Mouse (Mus musculus) B cell, adult 2 months (primary cell): ENCODE results near the gene Mcts2.

Source experiments
- DNase-seq, 2 experiments: peaks; one replicate each; pipeline ENCODE4 v3.0.0; 2022

Mcts2 gene

DNA sequence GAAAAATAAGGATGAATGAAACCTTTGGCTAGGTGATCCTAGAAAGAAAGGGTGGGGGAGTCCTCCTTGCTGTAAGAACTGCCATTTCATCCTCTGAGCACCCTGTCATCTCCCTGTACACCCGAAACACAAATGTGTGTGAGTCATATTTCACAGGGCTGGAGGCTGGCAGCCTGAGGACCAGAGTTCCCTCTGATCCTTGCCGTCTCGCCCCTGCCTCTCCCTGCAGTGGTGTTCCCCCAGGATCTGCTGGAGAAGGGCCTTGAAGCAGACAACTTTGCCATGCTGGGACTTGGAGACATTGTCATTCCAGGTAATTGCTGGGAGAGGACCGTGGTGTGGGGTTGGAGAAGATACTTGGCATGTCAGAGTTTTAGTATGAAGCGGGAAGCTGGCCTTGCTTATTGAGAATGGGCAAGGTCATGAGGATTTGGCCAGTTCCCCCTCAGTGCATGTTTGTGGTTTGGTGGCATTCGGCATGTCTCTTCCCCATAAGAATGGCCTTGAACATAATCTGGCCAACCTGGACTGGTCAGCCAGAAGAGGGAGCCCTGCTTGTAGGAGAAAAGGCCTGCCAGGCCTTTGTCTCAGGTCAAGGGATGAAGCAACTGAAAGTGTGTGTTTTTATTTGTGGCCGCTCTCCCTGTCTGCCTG lies 4.9 kb downstream of the Mcts2 start:
- DNase-seq: no peak

DNA sequence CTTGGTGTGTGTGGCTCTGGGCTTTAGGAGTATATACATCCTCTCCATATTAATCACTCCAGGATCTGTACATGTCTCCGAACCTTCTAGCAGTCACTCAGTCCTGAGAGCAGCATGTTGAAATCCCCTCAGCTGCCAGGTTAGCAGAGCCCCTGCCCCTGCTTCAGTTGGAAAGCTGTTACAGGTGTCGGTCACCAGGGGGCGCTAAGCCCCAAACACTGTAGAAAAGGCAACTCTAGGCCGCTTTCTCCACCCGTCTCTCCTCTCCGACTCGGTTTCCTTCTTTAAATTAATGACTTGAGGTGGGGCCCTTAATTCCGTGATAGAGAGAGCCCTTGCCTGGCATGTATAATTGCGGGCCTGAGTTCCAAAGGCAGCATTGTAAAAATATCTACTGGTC lies 6.4 kb downstream of the Mcts2 start:
- peak; percentile 78 to 81 for DNase-seq

GRCm38 (mm10) chr2:152693735-152694134 lies 6.9 kb downstream of the Mcts2 start:
- no peak for DNase-seq

DNA sequence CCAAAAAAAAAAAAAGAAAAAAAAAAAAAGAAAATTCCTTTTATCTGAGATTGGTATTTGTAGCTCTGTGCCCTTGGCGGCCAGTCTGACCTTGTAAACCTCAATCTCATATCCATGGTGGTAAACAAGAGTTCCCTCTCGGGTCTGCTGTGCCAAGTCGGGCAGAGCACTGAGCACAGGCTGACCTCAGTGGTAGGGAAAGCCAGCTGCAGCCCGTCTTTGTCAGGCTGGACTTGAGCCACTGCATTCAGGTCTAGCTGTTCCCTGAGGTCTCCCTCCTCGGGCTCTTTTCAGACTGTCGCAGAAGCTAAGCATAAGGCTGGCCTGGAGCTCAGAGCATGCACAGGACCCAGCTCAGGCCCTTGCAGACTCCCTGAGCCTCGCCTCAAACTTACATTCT lies 7.9 kb downstream of the Mcts2 start:
- no peak for DNase-seq

DNA sequence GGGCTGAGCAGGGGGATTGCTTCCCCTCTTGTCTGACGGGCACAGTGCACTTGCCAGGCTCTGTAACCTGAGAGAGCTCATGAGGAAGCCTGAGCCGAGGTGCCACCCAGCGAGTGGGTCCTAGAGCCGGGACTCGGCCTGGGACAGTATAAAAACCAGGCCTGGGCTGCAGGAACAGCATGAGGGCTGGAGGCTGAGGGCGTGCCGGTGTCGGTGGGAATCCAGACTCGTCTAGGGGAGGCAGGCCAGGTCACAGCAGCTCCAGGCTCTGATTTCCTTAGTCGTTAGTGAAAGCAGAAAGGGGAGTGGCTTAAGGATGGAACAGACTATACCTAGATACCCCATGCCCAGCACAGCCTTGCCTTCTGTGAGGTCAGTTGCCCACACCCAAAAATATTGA lies 9.2 kb downstream of the Mcts2 start:
- DNase-seq: no peak

GRCm38 (mm10) chr2:152696476-152697164 lies 9.8 kb downstream of the Mcts2 start:
- DNase-seq: peak; percentile 93 to 95

GRCm38 (mm10) chr2:152700138-152700537 lies 13.3 kb downstream of the Mcts2 start:
- DNase-seq: no peak

- no peak for DNase-seq
Observed at GRCm38 (mm10) chr2:152700725-152701124, 13.9 kb downstream of the Mcts2 start.

- DNase-seq: no peak
Observed at GRCm38 (mm10) chr2:152703596-152704255, 16.9 kb downstream of the Mcts2 start.

DNA sequence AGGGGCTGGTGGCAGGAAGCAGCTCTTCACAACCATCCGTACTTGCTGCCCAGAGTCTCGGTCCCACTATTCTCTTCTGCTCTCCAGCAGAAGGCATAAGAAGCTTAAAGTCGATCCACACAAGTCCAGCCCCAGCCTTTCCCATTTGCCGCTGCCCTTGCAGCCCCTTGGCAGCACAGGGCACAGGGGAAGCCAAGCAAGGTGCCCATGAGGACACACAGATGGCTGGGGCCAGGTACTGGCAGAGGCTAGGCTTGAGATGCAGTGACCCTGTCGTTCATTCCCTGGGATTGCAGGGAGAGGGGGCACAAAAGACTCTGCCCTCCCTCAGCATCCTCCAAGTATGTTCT lies 17.4 kb downstream of the Mcts2 start:
- no peak for DNase-seq

DNA sequence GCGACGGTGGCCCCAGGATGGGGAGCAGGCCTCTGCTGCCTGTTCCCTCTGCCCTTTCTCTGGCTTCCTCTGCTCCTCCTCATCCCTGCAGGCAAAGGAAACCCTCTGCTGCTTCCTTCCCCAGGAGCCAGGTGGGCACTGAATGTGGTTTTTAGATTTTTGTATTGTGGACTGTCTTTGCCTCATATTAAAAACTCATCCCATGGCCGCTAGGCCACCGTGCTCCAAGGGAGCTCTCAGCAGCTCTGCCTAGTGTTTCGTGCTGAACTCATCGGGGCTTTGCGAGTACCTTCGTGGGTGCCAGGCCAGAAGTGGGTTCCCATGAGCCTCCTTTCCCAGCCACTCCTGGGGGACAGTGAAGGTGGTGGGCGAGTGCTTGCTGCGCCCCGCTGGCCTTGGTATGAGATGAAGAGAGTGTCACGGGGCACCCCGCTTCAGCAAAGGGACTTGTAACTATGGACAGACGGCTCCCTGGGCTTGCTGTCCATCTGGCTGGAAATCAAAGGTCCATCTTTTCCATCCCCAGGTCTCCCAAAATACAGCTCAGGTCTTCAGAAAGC lies 18.1 kb downstream of the Mcts2 start:
- no peak for DNase-seq

- no peak for DNase-seq
Observed at GRCm38 (mm10) chr2:152705993-152706571, 19.2 kb downstream of the Mcts2 start.

DNA sequence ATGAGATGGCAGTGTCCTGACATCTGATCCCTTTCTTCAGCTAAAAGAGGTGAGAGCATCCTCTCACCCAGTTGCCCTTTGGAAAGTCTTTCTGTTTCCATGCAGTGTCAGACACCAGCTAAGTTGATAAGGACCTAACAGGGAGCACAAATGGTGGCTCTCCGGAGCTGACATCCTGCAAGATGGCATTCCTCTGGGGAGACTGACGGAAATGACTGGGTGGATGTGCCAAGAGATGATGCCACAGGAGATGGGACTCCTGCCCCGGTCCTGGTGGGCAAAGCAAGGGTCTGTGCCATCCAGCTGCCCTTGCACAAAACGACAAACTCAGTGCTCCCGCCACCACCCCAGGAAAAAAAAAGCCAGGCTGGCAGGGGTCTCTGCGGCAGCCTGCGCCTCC lies 20.4 kb downstream of the Mcts2 start:
- no peak for DNase-seq

DNA sequence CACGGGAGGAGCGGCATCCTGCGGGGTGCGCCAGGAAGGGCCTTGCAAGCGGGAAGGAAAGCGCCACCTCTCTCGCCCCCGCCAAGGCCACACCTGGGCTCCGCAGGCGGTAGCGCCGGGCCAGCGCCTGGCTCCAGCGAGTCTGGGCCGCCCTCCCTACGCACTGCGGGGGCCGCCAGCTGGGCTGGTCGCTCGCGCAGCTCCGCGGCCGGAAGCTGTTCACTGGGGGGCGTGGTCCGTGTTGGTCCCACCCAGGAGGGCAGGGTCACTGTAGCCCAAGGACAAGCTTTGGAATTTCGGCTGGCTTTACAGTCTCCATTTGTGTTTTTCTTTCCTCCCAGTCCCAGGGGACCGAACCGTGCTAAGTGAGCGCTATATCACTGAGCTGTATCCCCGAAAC lies 20.8 kb downstream of the Mcts2 start:
- DNase-seq: no peak

- no peak for DNase-seq
Observed at GRCm38 (mm10) chr2:152709066-152709465, 22.2 kb downstream of the Mcts2 start.

DNA sequence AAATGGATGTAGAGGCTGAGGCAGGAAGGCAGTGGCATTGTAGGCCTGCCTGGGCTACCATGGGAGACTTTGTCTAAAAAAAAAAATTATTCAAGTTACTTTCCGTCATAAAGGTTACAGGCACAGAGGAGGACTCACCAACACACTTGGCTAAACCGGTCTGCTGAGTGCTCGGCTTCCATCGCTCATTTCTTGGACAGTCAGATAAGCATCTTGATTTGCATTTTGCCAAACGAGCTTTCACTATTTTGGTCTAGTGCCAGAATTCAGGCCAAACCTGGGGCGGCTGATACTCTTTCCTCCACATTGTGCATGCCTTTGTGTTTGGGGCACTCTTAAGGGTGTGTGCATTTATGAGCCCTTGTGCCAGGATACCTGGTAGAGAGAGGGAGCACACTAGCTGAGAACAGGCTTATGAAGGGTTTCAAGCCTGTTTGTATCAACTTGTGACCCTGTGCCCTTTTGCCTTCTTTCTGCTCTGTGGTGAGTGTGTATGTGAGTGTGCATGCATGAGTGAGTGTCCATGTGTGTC lies 29.5 kb downstream of the Mcts2 start:
- DNase-seq: no peak

- no peak for DNase-seq
Observed at GRCm38 (mm10) chr2:152717652-152718051, 30.8 kb downstream of the Mcts2 start.

DNA sequence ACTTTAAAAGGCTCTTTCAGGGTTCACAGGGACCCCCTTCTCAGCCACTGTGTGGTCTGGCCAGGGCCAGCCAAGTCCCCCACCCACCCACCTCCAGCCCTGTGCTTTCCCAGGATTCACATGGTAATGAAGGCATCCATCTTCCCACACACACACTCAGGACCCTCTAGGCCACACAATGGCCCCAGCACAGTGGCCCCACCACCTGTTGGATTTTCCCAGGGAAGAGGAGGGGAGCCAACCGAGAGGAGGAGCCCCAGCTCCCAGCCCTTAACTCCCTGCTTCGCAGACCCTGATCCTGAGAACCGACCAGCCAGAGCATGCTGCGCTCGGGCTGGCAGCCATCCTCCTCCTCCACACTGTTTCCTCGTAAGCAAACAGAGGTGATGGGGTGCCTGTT lies 31.2 kb downstream of the Mcts2 start:
- DNase-seq: no peak

DNA sequence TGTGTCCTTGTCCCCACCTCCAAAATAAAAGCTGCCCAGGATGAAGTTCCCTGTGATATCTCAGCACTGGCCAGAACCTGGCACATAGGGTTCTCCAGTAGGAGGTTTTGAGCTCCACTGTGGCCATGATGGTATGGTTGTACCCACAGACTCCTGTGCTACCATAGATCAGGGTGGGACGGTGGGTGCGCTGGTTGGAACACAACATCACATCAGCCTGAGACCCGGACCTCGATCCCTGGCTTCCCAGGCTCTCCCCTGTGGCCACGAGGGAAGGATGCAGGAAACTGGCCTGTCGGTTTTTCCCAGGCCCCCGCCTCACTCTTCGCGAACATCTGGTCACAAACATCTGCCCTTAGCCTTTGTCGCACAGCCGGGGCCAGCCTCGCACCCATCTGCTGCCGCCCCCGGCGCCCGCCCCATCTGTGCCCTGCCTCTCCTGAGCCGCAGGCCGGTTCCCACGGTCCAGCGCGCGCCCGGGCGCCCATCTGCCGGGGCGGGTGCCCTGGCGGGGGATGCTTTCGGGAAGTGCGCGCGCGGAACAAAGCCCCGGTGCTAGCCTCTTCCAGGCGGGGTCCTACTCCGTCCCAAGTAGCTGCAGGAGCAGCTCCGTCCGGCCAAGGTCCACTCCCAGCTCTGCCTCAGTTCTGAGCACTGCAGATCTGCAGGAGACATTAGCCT lies 37.0 kb downstream of the Mcts2 start:
- peak in 1 of 2 experiments; percentile 15 for DNase-seq

DNA sequence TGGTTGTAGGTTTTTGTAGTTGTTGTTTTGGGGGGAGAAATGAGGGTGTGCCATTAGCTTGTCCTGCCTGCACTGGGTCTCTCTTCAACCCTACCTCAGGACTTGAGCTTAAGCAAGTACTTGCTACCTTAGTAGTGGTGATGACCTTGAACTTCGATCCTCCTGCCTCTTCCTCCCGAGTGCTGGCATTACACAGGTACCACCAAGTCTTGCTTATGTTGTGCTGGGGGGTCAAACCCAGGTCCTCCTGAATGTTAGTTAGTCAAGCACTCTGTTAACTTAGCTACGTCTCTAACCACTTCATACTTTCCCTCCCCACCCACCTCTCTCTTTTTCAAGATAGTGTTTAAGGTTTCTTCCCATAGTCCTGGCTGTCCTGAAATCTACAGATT lies 37.5 kb downstream of the Mcts2 start:
- no peak for DNase-seq

DNA sequence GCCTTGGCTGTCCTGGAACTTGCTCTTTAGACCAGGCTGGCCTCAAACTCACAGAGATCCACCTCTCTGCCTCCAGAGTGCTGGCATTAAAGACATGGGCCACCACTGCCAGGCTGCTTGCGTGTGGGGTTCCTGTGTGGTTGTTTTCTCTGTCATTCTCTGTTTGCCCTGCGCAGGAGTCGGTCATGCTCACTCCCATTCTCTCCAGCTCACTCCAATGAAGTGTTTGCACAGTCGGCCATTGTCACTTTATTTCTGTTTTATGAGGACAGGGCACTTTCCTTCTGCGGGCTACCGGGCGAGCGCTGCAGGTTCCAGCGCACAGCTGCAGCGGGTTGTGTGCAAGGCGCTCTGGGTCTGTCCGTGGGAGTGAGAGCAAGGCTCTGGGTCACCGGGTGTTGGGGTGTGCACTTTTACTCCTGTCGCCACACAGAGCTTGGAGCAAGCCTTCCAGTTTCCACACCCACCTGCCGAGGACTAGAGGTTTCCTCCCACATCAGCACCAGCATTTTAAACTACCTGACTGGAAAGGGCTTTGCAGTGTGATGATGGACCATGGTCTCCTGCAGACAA lies 38.4 kb downstream of the Mcts2 start:
- DNase-seq: no peak

- DNase-seq: no peak
Observed at GRCm38 (mm10) chr2:152726213-152726612, 39.4 kb downstream of the Mcts2 start.
